Mouse (Mus musculus): ENCODE measurements around the gene Prc1. TPM values are rescaled to one million over a fixed set of nuclear protein-coding genes. Genes with fewer than 3 reads are reported as not detected.

The Prc1 gene
- polyA plus RNA-seq, 1 experiment = 5.6 TPM

DNA sequence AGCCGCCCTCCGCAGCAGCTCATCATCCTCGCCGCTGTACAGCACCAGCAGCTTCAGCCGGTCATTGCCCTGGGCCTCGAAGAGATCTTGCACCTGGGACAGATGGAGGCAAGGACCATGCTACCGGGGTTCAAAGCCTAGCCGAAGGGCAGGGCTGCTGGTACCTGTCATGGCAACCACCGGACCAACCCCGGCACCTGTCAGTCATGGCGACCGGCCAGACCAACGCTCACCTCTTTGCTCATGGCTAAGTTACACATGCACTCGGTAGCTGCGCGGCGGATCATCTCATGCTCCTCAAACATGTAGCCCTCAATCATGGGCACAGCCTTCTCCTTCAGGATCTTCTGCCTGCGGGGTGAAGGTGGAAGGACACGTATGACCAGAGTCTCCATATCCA, 31.8 kb downstream of the Prc1 start:
- peaks cover 64% of the 10 kb centered on the region for H3K36me3 ChIP-seq (replicated peaks; ENCODE audit: low read length)

DNA sequence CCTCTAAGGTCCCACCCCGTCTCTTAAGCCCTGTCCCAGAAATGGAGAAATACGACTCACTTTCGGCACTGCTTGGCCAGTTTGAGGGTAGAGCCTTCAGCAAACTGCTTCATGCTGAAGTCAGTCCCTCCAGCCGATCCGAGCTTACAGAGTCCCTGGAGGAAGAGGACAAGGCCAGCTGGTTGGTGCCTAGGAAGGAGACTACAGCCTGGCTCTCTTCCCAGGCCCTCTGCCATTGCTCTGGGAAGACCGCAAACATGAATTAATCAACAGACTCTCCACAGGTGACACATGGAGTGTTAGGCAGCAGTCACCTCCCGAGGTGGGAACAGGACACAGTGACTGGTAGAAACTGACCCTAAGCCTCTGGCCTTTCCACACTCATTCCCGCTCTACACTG, 36.0 kb downstream of the Prc1 start:
- Histone ChIP-seq H3K36me3 (replicated peaks; ENCODE audit: low read length) (peaks cover 100% of the 10 kb centered on the region), H3K4me1 (peaks cover 39% of the 10 kb centered on the region), H3K27me3 (replicated peaks) (no peaks in the 10 kb centered on the region), H3K4me3 (replicated peaks) (no peak overlapping the region), H3K9me3 (peaks cover 10% of the 10 kb centered on the region)
- TF ChIP-seq FLI1 (IDR thresholded peaks at IDR 0.05; ENCODE audit: low read length) = no peak
- TF ChIP-seq GATA1 (IDR thresholded peaks at IDR 0.05; ENCODE audit: borderline replicate concordance, low read length) = no peak

More for the DNA sequence above, 31.8 kb downstream of the Prc1 start:
- H3K27me3 ChIP-seq (replicated peaks) = no peaks in the 10 kb centered on the region
- peaks cover 48% of the 10 kb centered on the region for H3K4me1 ChIP-seq
- peak overlapping the region; percentile 12 for H3K4me3 ChIP-seq (replicated peaks)
- no peaks in the 10 kb centered on the region for H3K9me3 ChIP-seq
- no peak for TF ChIP-seq FLI1 (IDR thresholded peaks at IDR 0.05; ENCODE audit: low read length)
- no peak for TF ChIP-seq GATA1 (IDR thresholded peaks at IDR 0.05; ENCODE audit: borderline replicate concordance, low read length)

DNA sequence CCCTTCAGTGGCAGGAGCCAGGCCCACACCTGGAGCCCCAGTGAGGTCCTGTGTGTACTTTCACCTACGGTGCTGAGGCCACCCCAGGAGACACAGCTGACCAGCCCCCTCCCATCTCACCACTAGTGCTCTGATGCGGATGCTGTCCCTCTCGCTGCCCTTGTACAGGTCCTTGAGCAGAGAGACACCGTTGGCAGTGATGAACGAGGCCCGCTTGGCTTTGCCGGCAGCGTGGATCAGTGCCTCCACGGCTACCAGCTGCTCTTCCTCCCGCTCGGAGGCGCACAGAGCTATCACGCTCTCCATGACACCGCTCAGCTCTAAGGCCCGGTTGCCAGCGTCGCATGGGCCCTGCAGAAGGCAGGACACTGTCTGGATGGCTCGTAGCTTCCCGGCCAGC, 37.2 kb downstream of the Prc1 start:
- Histone ChIP-seq H3K4me3 (replicated peaks) (peak overlapping the region; percentile 13), H3K36me3 (replicated peaks; ENCODE audit: low read length) (peaks cover 100% of the 10 kb centered on the region), H3K4me1 (peaks cover 40% of the 10 kb centered on the region), H3K27me3 (replicated peaks) (no peaks in the 10 kb centered on the region), H3K9me3 (peaks cover 10% of the 10 kb centered on the region)
- TF ChIP-seq FLI1 (IDR thresholded peaks at IDR 0.05; ENCODE audit: low read length) (no peak), GATA1 (IDR thresholded peaks at IDR 0.05; ENCODE audit: borderline replicate concordance, low read length) (no peak)

DNA sequence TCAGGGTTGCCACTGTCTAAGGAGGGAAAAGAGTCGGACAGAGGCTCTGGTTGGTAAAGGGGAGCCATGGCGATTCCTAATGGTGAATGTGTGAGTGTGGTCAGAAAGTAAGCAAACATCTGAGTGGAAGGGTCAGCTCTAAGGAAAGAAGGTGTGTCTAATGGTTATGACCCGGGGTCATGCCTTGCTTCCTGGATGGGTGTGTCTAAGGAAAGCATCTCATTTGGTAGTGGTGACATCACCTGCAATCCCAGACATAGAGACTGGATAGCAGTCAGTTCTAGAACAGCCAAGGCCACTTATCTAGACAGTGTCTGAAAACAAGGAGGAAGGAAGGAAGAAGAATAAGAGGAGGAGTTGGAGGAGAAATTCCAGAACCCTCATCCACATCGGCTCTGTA, 40.6 kb downstream of the Prc1 start:
- peaks cover 90% of the 10 kb centered on the region for H3K36me3 ChIP-seq (replicated peaks; ENCODE audit: low read length)
- H3K4me1 ChIP-seq = peaks cover 52% of the 10 kb centered on the region
- H3K9me3 ChIP-seq = peaks cover 10% of the 10 kb centered on the region
- TF ChIP-seq GATA1 (IDR thresholded peaks at IDR 0.05; ENCODE audit: borderline replicate concordance, low read length) (no peak), FLI1 (IDR thresholded peaks at IDR 0.05; ENCODE audit: low read length) (no peak)
- H3K27me3 ChIP-seq (replicated peaks) = no peaks in the 10 kb centered on the region
- no peak overlapping the region for H3K4me3 ChIP-seq (replicated peaks)

DNA sequence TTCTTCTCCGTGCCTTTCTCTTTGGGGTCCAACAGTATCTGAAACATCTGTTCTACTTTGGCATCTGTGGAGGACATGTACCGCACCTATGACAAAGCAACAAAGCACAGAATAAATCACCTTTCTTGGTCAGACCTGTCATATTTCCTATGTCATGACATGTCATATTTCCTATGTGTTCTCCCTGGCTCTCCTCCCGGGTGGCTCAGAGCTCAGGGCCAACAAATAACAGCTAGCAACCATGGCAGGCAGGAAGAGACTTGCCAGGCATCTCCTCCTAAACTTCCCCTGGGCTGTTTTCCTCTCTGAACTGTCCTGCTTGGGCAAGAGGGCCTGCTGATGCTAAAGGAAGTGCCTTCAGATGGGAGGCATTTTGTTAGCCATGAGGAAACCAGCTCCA, 42.7 kb downstream of the Prc1 start:
- peaks cover 62% of the 10 kb centered on the region for H3K4me1 ChIP-seq
- no peak for TF ChIP-seq FLI1 (IDR thresholded peaks at IDR 0.05; ENCODE audit: low read length)
- TF ChIP-seq GATA1 (IDR thresholded peaks at IDR 0.05; ENCODE audit: borderline replicate concordance, low read length) = no peak
- no peak overlapping the region for H3K4me3 ChIP-seq (replicated peaks)
- H3K9me3 ChIP-seq = peaks cover 10% of the 10 kb centered on the region
- H3K36me3 ChIP-seq (replicated peaks; ENCODE audit: low read length) = peaks cover 69% of the 10 kb centered on the region
- H3K27me3 ChIP-seq (replicated peaks) = no peaks in the 10 kb centered on the region

DNA sequence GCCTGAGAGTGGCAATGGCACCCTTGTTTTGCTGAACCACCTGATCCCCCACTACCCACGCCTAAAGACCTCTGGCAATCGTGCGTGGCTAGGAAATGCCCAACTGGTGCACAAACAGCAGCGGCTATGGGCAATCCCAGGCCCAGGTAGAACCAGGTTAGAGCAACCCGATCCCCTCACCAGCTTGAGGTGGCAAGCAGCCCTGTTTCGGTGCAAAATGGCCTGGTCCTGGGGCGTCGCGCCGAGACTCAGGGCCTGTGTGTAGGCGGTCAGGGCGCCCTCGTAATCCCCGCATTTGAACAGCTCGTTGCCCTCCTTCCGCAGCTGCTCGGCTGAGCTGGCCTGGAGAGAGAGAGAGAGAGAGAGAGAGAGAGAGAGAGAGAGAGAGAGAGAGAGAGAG, 45.1 kb downstream of the Prc1 start:
- H3K4me3 ChIP-seq (replicated peaks) = peak overlapping the region; percentile 93
- H3K27me3 ChIP-seq (replicated peaks) = no peaks in the 10 kb centered on the region
- TF ChIP-seq FLI1 (IDR thresholded peaks at IDR 0.05; ENCODE audit: low read length) = no peak
- no peak for TF ChIP-seq GATA1 (IDR thresholded peaks at IDR 0.05; ENCODE audit: borderline replicate concordance, low read length)
- peaks cover 81% of the 10 kb centered on the region for H3K4me1 ChIP-seq
- H3K36me3 ChIP-seq (replicated peaks; ENCODE audit: low read length) = peaks cover 45% of the 10 kb centered on the region
- H3K9me3 ChIP-seq = no peaks in the 10 kb centered on the region

DNA sequence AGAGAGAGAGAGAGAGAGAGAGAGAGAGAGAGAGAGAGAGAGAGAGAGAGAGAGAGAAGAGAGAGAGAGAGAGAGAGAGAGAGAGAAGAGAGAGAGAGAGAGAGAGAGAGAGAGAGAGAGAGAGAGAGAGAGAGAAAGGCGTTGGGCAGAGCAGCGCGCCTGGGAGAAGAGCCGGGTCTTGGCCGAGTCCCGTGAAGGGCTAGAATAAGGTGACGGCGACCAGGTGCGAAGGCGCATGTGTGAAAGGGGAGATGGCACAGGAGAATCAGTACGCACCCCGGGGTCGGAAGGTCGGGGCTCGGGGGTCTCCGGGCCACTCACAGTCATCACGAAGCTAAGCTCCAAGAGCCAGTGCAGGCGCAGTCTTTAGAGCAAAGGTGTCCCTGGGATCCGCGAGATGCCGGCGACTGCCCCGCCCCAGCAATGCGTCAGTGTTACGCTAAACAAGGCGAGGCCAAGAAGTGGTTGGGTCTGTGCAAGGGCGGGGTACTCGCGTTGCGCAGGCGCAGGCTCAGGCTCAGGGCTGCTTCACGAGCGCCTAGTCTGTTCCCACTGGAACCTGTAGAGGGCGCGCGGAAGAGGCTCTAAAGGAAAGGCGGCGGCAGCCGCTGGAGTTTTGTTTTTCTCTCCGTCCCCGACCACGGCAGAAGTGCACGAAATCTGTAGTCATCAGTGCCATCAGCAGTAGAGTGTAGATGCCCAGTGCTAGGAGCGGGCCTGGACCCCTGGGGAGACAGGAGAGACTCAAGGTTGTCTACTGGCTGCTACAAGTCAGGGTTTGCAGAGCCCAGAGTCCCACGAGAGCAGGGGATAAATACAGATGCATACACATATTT, 45.8 kb downstream of the Prc1 start:
- no peaks in the 10 kb centered on the region for H3K27me3 ChIP-seq (replicated peaks)
- peak overlapping the region; percentile 94 for H3K4me3 ChIP-seq (replicated peaks)
- H3K36me3 ChIP-seq (replicated peaks; ENCODE audit: low read length) = peaks cover 38% of the 10 kb centered on the region
- no peak for TF ChIP-seq FLI1 (IDR thresholded peaks at IDR 0.05; ENCODE audit: low read length)
- TF ChIP-seq GATA1 (IDR thresholded peaks at IDR 0.05; ENCODE audit: borderline replicate concordance, low read length) = no peak
- peaks cover 77% of the 10 kb centered on the region for H3K4me1 ChIP-seq
- H3K9me3 ChIP-seq = no peaks in the 10 kb centered on the region

DNA sequence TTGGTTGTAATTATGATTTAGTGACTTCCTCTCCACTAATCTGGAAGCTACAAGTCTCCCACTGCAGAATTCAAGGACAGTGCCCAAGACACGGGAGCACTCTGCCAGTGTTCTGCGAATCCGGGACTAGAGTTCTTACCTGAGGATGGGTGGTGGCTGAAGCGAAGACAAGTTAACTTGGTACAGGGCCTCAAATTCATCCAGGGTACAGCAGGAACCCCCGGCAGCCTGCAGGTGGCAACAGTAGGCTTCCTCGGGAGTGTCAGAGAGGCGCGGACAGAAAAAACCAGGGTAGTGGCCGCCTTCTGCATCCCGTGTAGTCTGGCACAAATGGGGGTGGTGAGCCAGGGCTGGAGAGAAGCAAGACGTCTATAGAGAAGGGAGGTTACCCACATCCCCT, 46.5 kb downstream of the Prc1 start, which contains the start of gene Unc45a:
Gene Unc45a (minus strand): TSS at position 213 of the 400 bp plus-strand sequence.
- H3K4me3 ChIP-seq (replicated peaks) = peak within 1 kb of the TSS; percentile 94
- H3K9me3 ChIP-seq = no peaks in the 10 kb centered on the region
- no peaks in the 10 kb centered on the region for H3K27me3 ChIP-seq (replicated peaks)
- peaks cover 75% of the 10 kb centered on the region for H3K4me1 ChIP-seq
- TF ChIP-seq GATA1 (IDR thresholded peaks at IDR 0.05; ENCODE audit: borderline replicate concordance, low read length) (no peak), FLI1 (IDR thresholded peaks at IDR 0.05; ENCODE audit: low read length) (no peak)
- peaks cover 35% of the 10 kb centered on the region for H3K36me3 ChIP-seq (replicated peaks; ENCODE audit: low read length)

DNA sequence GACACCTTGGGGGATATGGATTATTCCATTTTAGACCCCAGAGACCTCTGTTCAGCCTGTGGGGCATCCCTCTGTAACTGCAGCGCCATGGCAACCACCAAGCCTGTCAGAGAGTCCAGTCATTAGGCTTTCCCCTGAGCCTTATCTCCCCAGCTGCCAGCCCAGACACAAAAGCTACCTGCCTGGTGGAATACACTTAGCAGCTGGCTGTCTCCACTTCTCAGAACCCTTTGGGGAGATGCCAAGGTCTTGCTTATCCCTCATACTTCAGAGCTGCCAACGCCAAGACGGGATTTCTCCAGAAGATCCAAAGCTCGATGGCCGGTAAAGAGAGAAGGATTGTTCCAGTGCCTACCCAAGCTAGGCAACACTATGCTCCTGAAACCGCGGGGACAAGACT, 47.5 kb downstream of the Prc1 start:
- Histone ChIP-seq H3K36me3 (replicated peaks; ENCODE audit: low read length) (peaks cover 35% of the 10 kb centered on the region), H3K27me3 (replicated peaks) (no peaks in the 10 kb centered on the region), H3K4me1 (peaks cover 75% of the 10 kb centered on the region), H3K9me3 (no peaks in the 10 kb centered on the region), H3K4me3 (replicated peaks) (no peak overlapping the region)
- TF ChIP-seq FLI1 (IDR thresholded peaks at IDR 0.05; ENCODE audit: low read length) (no peak), GATA1 (IDR thresholded peaks at IDR 0.05; ENCODE audit: borderline replicate concordance, low read length) (no peak)

DNA sequence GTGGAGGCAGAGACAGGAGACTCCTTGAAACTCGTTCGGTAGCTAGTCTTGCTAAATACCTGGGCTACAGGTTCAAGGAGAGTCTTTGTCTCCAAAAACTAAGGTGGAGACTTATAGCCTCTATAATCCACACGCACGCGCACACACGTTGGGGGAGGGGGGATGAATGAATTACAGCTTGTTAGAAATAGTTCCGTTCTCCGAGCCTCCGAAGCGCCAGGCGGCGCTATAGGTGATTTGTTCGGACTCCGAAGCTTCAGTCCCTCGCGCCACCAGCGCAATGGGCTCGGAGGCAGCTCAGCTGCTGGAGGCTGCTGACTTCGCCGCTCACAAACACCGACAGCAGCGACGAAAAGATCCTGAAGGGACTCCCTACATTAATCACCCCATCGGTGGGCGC, 48.6 kb downstream of the Prc1 start, which contains the start of gene Hddc3:
Gene Hddc3 (plus strand): TSS at position 247 of the 400 bp plus-strand sequence.
- peaks cover 79% of the 10 kb centered on the region for H3K4me1 ChIP-seq
- TF ChIP-seq GATA1 (IDR thresholded peaks at IDR 0.05; ENCODE audit: borderline replicate concordance, low read length) (no peak), FLI1 (IDR thresholded peaks at IDR 0.05; ENCODE audit: low read length) (no peak)
- no peaks in the 10 kb centered on the region for H3K9me3 ChIP-seq
- peaks cover 30% of the 10 kb centered on the region for H3K36me3 ChIP-seq (replicated peaks; ENCODE audit: low read length)
- H3K4me3 ChIP-seq (replicated peaks) = peak within 1 kb of the TSS; percentile 94
- H3K27me3 ChIP-seq (replicated peaks) = no peaks in the 10 kb centered on the region
